In genomic region chr12:83860688-83861087, GRCm38 (mm10) we compare ENCODE assay signal across 30 mouse cellular contexts.
DNase-seq lines count a peak whose midpoint lies in the region; ATAC-seq and TF ChIP-seq lines count a peak whose summit lies in the region.
"Had no signal": no experiment of that assay in that cellular context is flagged by ENCODE, and none has a peak within 500 bp of the region (broad histone marks: within the 10 kb centered on the region; RNA-seq: fewer than 3 reads in every experiment).

No protein-coding gene starts in this region.

- no peaks in the 10 kb centered on the region for H3K9me3 ChIP-seq in lung, postnatal 0 days (ENCODE audit: low read length)
- no peaks in the 10 kb centered on the region for H3K9me3 ChIP-seq in heart, embryonic 12.5 days (replicated peaks)
- H3K9me3 ChIP-seq: embryonic facial prominence, embryonic 13.5 days; forebrain, embryonic 10.5 days; forebrain, embryonic 15.5 days; hindbrain, embryonic 15.5 days; limb, embryonic 12.5 days; neural tube, embryonic 15.5 days had no signal

- no peak overlapping the region for H3K9ac ChIP-seq in lung, postnatal 0 days (replicated peaks; ENCODE audit: low read depth)
- H3K9ac ChIP-seq in heart, embryonic 12.5 days = no peak overlapping the region
- no peak overlapping the region for H3K9ac ChIP-seq in heart, adult 2 months (ENCODE audit: low read depth, low read length)
- H3K9ac ChIP-seq: embryonic facial prominence, embryonic 13.5 days; forebrain, embryonic 15.5 days; hindbrain, embryonic 15.5 days; limb, embryonic 12.5 days; neural tube, embryonic 15.5 days had no signal

- DNase-seq in lung, postnatal 0 days (ENCODE audit: low spot score) = peak; percentile 32
- DNase-seq in lung, adult 18-20 months = no peak
- peak; percentile 42 for DNase-seq in MEL-GATA-1-ER (ENCODE audit: extremely low read depth, low read depth)
- DNase-seq in gastrocnemius, adult 18-20 months (ENCODE audit: low spot score) = no peak
- DNase-seq in heart, adult 2 months = no peak
- DNase-seq: adrenal gland, adult 8-10 months; cerebellum, adult 9-10 months; cerebellum, postnatal 36 days; embryo, embryonic 11 days; gastrocnemius, adult 2 months; gastrocnemius, postnatal 36 days; heart, postnatal 14 days; kidney, adult 11 months; kidney, postnatal 14 days; layer of hippocampus, adult 9-11 months; lung, postnatal 10 days; midbrain, embryonic 14.5 days; right cerebral cortex, postnatal 25 days had no signal

- intact Hi-C loops in heart, adult 2 months (cut with DNase I) = no loop called here

- no peak overlapping the region for H3K4me3 ChIP-seq in lung, postnatal 0 days (ENCODE audit: low read depth, low read length)
- no peak overlapping the region for H3K4me3 ChIP-seq in heart, embryonic 12.5 days
- H3K4me3 ChIP-seq in heart, adult 2 months = no peak overlapping the region
- H3K4me3 ChIP-seq: embryonic facial prominence, embryonic 13.5 days; forebrain, embryonic 10.5 days; forebrain, embryonic 15.5 days; gastrocnemius, adult 2 months; hindbrain, embryonic 10.5 days; hindbrain, embryonic 15.5 days; limb, embryonic 12.5 days; neural tube, embryonic 15.5 days had no signal

- TF ChIP-seq POLR2A in heart, adult 2 months (IDR thresholded peaks at IDR 0.05; ENCODE audit: insufficient read depth, low read depth, low read length) = no peak

- H3K36me3 ChIP-seq in lung, postnatal 0 days (ENCODE audit: insufficient read depth, low read length) = no peaks in the 10 kb centered on the region
- H3K36me3 ChIP-seq in heart, embryonic 12.5 days = peaks cover 25% of the 10 kb centered on the region
- H3K36me3 ChIP-seq in heart, adult 2 months (ENCODE audit: control insufficient read depth, insufficient read depth, low read length) = no peaks in the 10 kb centered on the region
- H3K36me3 ChIP-seq: forebrain, embryonic 15.5 days; hindbrain, embryonic 15.5 days; limb, embryonic 12.5 days; neural tube, embryonic 15.5 days had no signal

- H3K79me2 ChIP-seq in heart, adult 2 months (replicated peaks; ENCODE audit: control insufficient read depth, insufficient read depth, low read length) = no peaks in the 10 kb centered on the region

- no peak for TF ChIP-seq EP300 in lung, postnatal 0 days (IDR thresholded peaks at IDR 0.05)
- no peak for TF ChIP-seq EP300 in heart, adult 2 months (IDR thresholded peaks at IDR 0.05; ENCODE audit: insufficient read depth, low read depth, low read length)

- H3K4me2 ChIP-seq in lung, postnatal 0 days (replicated peaks; ENCODE audit: low read depth, low read length) = no peak overlapping the region
- no peak overlapping the region for H3K4me2 ChIP-seq in heart, embryonic 12.5 days
- H3K4me2 ChIP-seq: embryonic facial prominence, embryonic 13.5 days; forebrain, embryonic 15.5 days; hindbrain, embryonic 15.5 days; limb, embryonic 12.5 days; liver, embryonic 11.5 days; neural tube, embryonic 15.5 days had no signal

- H3K4me1 ChIP-seq in lung, postnatal 0 days (ENCODE audit: insufficient read depth, low read depth, low read length) = no peaks in the 10 kb centered on the region
- no peaks in the 10 kb centered on the region for H3K4me1 ChIP-seq in heart, embryonic 12.5 days (replicated peaks)
- H3K4me1 ChIP-seq in heart, adult 2 months (ENCODE audit: control insufficient read depth, insufficient read depth, low read length) = no peaks in the 10 kb centered on the region; the same call in 1 of the 2 replicates
- H3K4me1 ChIP-seq: forebrain, embryonic 15.5 days; hindbrain, embryonic 15.5 days; limb, embryonic 12.5 days; neural tube, embryonic 15.5 days had no signal

- no peaks in the 10 kb centered on the region for H3K27me3 ChIP-seq in lung, postnatal 0 days (replicated peaks; ENCODE audit: insufficient read depth, low read length)
- no peaks in the 10 kb centered on the region for H3K27me3 ChIP-seq in heart, embryonic 12.5 days (replicated peaks)
- H3K27me3 ChIP-seq in heart, adult 2 months (ENCODE audit: control insufficient read depth, insufficient read depth, low read length) = no peaks in the 10 kb centered on the region
- H3K27me3 ChIP-seq: embryonic facial prominence, embryonic 13.5 days; forebrain, embryonic 15.5 days; hindbrain, embryonic 15.5 days; limb, embryonic 12.5 days; neural tube, embryonic 15.5 days had no signal

- ATAC-seq in lung, postnatal 0 days = no peak
- peak; percentile 90 for ATAC-seq in megakaryocyte, adult 5-6 weeks (ENCODE audit: poor library complexity, severe bottlenecking)
- no peak for ATAC-seq in heart, embryonic 12.5 days (ENCODE audit: insufficient number of reproducible peaks, low FRiP score)
- ATAC-seq: CD4-positive, CD25-positive, alpha-beta regulatory T cell, adult 4 months; forebrain, embryonic 15.5 days; inflammation-experienced regulatory T-cells, adult 6 months had no signal

- no peak overlapping the region for H3K27ac ChIP-seq in lung, postnatal 0 days (ENCODE audit: low read length)
- H3K27ac ChIP-seq in heart, embryonic 12.5 days (ENCODE audit: poor library complexity, severe bottlenecking) = no peak overlapping the region
- no peak overlapping the region for H3K27ac ChIP-seq in heart, adult 2 months
- H3K27ac ChIP-seq: embryonic facial prominence, embryonic 13.5 days; forebrain, embryonic 10.5 days; forebrain, embryonic 15.5 days; gastrocnemius, adult 2 months; hindbrain, embryonic 10.5 days; hindbrain, embryonic 15.5 days; limb, embryonic 12.5 days; neural tube, embryonic 15.5 days had no signal

- TF ChIP-seq CTCF in lung, postnatal 0 days (IDR thresholded peaks at IDR 0.05) = no peak
- TF ChIP-seq CTCF in heart, adult 2 months (IDR thresholded peaks at IDR 0.05) = no peak

Comparison
In these comparisons a context has a peak if more than half of its experiments do, and no peak if none do; other contexts are left out.
1. DNase-seq: peak in lung, postnatal 0 days (single experiment) and MEL-GATA-1-ER (single experiment); none in lung, adult 18-20 months (0 of 2), gastrocnemius, adult 18-20 months (single experiment) and heart, adult 2 months (0 of 2).